Mouse (Mus musculus) left cerebral cortex, postnatal 10 days (tissue): ENCODE measurements around the gene Sbpl. TPM values are rescaled to one million over a fixed set of nuclear protein-coding genes. Genes with fewer than 3 reads are reported as not detected.
A peak's percentile ranks its signal among the peaks of the same experiment; 100 is the strongest.
"Not testable (repeated sequence)": the region's sequence is repeated elsewhere in the genome, so short reads cannot be mapped to it uniquely, and the experiment has no call there.

ENCODE experiments used
- DNase-seq, 2 experiments: peaks; one replicate each; pipeline ENCODE4 v3.0.0; 2021 to 2022; ENCODE audit warnings: low spot score in 2 of 2, mixed read lengths in 1 of 2; ENCODE audit errors: extremely low spot score in 1 of 2
- intact Hi-C: fragments of 180-260 bp; cut with DNase I; formaldehyde crosslinking; loops from one replicate; pipeline ENCODE4 v1.15.1; 2025
- total RNA-seq, 2 experiments: library from RNA; stranded (reverse); gene quantifications; 2 replicates each; pipeline ENCODE4 v1.2.3; 2021

Sbpl gene
- total RNA-seq, 2 experiments from 2014 or later, result not detected

DNA sequence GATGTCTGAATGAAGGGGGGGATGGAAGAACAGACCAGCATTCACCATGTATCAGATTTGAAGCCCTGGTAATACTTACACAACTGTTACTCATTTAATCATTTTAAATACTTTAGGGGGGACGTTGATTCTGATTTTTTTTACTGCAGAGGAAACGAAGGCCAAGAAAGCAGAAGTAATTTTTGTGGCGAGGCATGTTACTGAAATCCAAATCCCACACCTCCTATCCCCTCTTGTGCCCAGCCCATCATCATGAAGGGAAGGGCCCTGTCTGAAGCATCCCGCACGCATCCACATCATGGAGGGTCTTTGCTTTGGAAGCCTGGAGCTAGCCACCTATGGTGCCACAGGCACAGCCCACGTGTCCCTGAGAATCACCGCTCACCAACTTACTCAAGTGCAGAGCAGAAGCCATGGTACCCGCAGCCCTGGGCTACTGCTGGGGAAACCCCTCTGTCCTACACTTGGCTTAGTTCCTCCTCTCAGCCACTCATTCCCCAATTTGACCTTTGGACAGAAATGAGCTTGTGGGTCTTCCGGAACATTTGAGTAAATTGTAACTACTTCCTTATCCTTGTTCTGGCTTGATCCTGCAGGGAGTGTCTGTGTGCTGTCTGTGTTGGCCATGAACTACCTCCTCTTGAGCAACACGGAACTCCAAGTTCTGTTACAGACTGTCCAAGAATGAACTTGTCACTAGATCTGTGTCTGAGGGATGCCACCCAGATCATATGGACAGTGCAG lies 11.8 kb upstream of the Sbpl start:
- peak in 1 of 2 experiments; percentile 14 for DNase-seq
- intact Hi-C loops, result no loop called here

DNA sequence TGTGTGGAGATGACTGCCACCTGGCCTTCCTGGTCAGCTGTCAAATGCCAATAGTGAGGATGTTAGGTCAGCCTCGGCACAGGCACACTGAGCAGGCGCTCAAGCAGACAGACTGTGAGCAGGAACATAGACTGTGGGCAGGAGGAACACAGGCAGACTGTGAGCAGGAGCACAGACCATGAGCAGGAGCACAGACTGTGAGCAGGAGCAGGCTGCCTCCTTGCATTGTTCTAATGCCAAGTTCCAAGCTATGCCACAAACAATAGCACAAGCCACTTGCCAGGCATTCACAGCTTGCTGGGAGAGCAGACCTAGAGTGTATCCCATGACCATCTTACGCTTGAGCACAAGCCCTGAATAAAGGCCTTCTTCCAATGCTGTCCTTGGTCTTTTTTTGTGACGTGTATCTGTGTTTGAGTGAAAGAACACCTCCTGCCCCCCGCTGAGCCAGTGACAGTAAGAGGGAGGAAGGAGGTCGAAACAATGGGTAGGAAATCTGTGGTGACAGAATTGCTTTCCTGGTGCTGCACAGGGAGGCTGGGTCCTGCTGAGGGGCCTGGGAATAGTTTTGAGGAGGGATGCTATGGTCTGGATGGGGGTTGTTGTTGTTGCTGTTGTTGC lies 10.8 kb upstream of the Sbpl start:
- intact Hi-C loops, result no loop called here
- DNase-seq, result peak in 1 of 2 experiments; percentile 31

- DNase-seq, result no peak
- intact Hi-C loops, result loop anchor here (5.0 kb wide), 3 partner anchors 89 to 184 kb away; no protein-coding TSS in a partner anchor
These were observed 6.6 kb upstream of the Sbpl start for GRCm38 (mm10) chr17:23961573-23962122.

DNA sequence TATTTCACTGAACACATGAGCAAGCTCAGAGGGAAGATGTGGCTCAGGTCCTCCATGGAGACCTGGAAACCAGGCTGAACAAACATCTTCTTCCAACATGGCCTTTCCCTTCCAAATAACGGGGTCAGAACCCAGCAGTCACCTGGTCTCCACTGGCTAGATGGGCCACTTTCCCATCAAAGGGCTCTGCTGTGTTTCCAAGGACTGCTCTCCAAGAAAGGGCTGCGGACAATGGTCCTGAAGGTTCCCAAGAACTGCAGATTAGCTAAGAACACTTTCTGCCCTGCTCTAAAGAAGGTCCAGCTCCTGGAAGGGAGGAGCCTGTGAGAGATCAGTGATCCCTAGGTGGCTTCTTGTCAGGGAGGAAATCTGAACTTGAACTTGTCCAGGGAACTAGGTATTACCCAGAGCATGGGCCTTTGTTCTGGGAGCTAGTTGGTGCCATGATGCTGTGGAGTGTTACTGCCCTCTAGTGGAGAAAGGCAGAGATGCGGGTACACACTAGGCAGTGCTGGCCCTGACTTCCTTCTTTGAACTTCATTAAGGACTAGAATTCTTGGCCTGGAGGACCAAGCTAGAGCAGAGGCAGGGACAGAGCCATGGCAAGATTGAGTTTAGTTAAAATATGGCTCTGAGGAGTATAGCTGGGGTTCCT lies 5.1 kb upstream of the Sbpl start:
- DNase-seq, result peak; percentile 80
- intact Hi-C loops, result loop anchor here (5.0 kb wide), 3 partner anchors 88 to 183 kb away; no protein-coding TSS in a partner anchor

DNA sequence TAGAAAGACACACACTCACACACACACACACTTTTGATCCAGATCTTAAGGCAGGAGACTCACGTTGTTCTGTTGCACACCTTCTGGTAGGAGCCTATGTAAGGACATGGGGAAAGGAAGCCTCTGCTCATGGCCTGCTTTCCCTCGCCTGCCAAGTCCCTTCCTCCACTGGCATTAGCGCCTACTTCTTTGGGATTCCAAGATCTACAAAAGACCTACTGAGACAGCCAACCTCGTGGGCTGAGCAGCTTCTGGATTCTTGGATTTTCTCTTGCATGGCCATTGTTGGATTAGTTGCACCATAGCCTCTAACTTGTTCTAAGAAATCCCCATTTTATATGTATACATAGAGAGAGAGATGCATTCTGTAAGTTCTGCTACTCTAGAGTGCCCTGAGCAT lies 4.2 kb downstream of the Sbpl start:
- DNase-seq, intact Hi-C loops: not testable (repeated sequence)

GRCm38 (mm10) chr17:23949068-23949467 lies 6.0 kb downstream of the Sbpl start:
- intact Hi-C loops, result no loop called here
- DNase-seq, result no peak

GRCm38 (mm10) chr17:23947486-23947885 lies 7.6 kb downstream of the Sbpl start:
- DNase-seq, intact Hi-C loops: not testable (repeated sequence)

- DNase-seq, result no peak
- intact Hi-C loops, result no loop called here
These were observed 13.7 kb downstream of the Sbpl start, which contains the start of gene Sbp for GRCm38 (mm10) chr17:23941372-23941771. TSS of gene Sbp (plus strand) at chr17:23941672.

- no peak for DNase-seq
- intact Hi-C loops, result no loop called here
These were observed 23.9 kb downstream of the Sbpl start for GRCm38 (mm10) chr17:23931157-23931556.

DNA sequence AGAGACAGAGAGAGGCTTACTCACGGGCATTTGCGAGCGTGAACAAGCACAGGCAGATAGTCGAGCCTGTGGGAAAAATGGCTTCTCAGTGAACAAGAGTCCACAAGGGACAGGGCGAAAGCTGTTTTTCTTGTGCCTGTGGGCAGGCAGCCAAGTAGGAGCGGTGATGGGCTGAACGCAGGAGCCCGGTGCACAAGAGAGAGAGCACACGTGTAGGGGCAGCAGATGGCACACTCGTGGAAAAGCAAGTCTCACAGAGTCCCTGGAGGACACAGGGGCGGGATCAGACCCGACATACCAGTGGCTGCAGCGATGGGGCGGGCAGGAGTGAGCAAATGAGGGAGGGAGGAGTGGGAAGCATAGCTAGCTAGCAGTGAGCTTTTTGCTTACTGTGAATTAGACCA lies 30.0 kb downstream of the Sbpl start:
- DNase-seq, result peak; percentile 41 to 87
- intact Hi-C loops, result no loop called here

DNA sequence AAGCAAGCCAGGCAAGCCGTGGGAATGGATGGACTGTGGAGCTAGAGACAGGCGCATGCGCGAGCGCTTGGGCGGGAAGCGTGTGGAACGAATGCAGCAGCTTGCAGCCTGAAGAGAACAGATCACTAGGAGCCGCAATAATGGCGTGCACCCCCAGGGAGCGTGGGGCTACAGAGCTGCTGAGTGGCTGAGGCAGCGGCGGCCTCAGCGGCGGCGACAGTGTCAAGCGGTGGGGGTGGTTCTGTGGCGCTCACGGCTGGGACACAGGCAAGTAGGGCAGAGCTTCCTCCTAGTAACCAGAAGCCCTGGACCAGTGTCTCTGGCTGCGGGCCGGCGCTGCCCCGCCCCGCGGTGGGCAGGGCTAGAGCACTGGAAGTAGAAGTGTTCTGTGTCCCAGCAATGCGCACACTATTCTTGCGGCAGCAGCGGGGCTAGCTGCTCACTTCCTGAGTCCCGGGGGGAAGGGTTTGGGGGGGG lies 30.5 kb downstream of the Sbpl start:
- intact Hi-C loops, result loop anchor here (5.0 kb wide), 1 partner anchor 42 kb away; the partner anchor contains the start of genes Dcpp1 and Dcpp2
- peak; percentile 79 to 93 for DNase-seq

DNA sequence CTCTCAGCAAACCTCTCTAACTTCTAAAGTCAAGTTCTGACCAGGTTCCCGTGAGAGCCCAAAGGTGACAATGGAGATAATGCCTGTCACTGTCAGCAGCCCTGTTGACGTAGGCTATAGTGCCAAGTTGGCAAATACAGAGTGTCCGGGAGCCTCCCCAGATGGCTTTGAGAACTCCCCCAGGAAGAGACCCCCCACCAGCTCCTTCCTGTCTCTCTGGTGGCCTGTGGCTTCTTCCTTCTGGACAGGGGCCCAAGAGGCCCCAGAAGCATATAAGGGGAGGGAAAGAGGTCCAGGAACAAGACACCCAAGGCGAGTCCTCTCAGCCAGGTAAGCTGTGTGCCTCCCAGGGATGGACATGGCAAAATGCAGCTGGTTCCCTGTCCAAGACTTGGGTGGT lies 37.9 kb downstream of the Sbpl start, which contains the start of gene Dcpp3:
Dcpp3 (plus strand) TSS at position 301 of the 400 bp plus-strand sequence.
- DNase-seq, intact Hi-C loops: not testable (repeated sequence)

Other genes with a start within 250 kb of the Sbpl start
- under 1 TPM; 0.11 to 0.61 TPM for gene 1520401A03Rik, start 232.5 kb downstream of the Sbpl start, total RNA-seq
- 1 to 10 TPM; 6.5 to 7.2 TPM for gene Pkmyt1, start 228.9 kb downstream of the Sbpl start, total RNA-seq
- gene Paqr4, start 214.4 kb downstream of the Sbpl start, total RNA-seq, result 10 to 100 TPM; 55.8 to 57.7 TPM
- gene Kremen2, start 209.4 kb downstream of the Sbpl start, total RNA-seq, result under 1 TPM in 1 of 2 experiments, not detected in 1; 0.36 TPM
- gene Flywch1, start 183.7 kb downstream of the Sbpl start, total RNA-seq, result 100 to 1,000 TPM; 125 to 133 TPM
- 10 to 100 TPM; 26.9 to 32.1 TPM for gene Flywch2, start 169.2 kb downstream of the Sbpl start, total RNA-seq
- gene Srrm2, start 164.7 kb downstream of the Sbpl start, total RNA-seq, result 100 to 1,000 TPM; 555 to 572 TPM
- gene Elob, start 126.1 kb downstream of the Sbpl start, total RNA-seq, result 100 to 1,000 TPM; 389 to 390 TPM
- gene Prss33, start 119.2 kb downstream of the Sbpl start, total RNA-seq, result not detected
- gene Prss32, start 111.4 kb downstream of the Sbpl start, total RNA-seq, result not detected
- 1 to 10 TPM; 1.9 to 2.8 TPM for gene Prss41, start 111.1 kb downstream of the Sbpl start, total RNA-seq
- gene Prss21, start 87.2 kb downstream of the Sbpl start, total RNA-seq, result not detected
- gene Dcpp1, start 74.4 kb downstream of the Sbpl start, total RNA-seq, result not detected
- gene Dcpp2, start 74.4 kb downstream of the Sbpl start, total RNA-seq, result not detected
- not detected for gene Dcpp3, start 37.8 kb downstream of the Sbpl start, total RNA-seq
- not detected for gene Sbp, start 13.6 kb downstream of the Sbpl start, total RNA-seq
- gene Prss30, start 25.3 kb upstream of the Sbpl start, total RNA-seq, result under 1 TPM in 1 of 2 experiments, not detected in 1; 0.30 TPM
- under 1 TPM; 0.53 to 0.69 TPM for gene Prss22, start 42.8 kb upstream of the Sbpl start, total RNA-seq
- not detected for gene Prss27, start 82.9 kb upstream of the Sbpl start, total RNA-seq
- gene Kctd5, start 118.2 kb upstream of the Sbpl start, total RNA-seq, result 10 to 100 TPM; 51.9 to 56.8 TPM
- gene Pdpk1, start 195.7 kb upstream of the Sbpl start, total RNA-seq, result 10 to 100 TPM; 75.3 to 81.9 TPM
- 10 to 100 TPM; 33.3 to 36.0 TPM for gene Amdhd2, start 208.5 kb upstream of the Sbpl start, total RNA-seq
- 1,000 to 10,000 TPM; 1,322 to 1,387 TPM for gene Atp6v0c, start 214.4 kb upstream of the Sbpl start, total RNA-seq